Mouse (Mus musculus) lung, postnatal 0 days (tissue): ENCODE data around the gene Mex3a.

Source experiments
- CTCF ChIP-seq: IDR thresholded peaks from 2 replicates; pipeline ENCODE4 v1.5.1; 2016; ENCODE audit warnings: antibody characterized with exemption, mild to moderate bottlenecking
- EP300 ChIP-seq: IDR thresholded peaks from 2 replicates; pipeline ENCODE4 v1.6.1; 2016; ENCODE audit warnings: antibody characterized with exemption, mild to moderate bottlenecking, control low read depth

DNA sequence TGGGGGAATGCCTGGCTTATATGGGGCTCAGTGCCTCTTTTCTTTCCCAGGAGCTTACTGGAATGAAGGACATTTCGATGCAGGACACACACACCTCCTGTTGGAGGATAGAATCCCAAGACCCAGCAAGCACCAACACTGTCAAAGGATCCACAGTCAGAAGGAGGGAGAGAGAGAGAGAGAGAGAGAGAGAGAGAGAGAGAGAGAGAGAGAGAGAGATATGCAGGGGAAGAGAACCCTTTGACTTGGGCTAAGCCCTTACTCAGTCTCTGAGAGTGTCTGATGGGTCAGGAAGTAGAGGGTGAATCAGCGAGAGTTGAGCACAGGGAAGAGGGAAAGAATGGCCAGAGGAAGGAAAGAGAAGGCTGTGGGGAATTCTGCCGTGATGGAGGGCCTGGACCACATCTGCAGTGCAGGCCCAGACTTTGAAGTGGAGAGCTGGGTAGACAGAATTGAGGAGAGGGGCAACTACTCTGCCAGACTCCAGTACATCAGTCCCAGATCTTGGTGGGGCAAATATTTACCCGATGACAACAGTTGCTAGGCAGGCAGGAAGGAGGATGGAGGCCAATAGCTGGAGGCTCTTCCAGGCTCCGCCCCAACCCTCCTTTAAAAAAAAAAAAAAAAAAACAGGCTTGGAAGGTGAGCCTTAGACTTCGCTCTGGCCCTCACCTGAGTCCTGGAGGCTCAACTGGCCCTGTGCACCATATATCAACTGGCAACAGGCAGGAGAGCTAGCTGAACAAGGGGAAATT, 19.9 kb upstream of the Mex3a start:
- TF ChIP-seq EP300 (0 out of 2 replicates have a peak, but pooled peaks have one; percentile 16), CTCF (no peak)
